Mouse (Mus musculus): ENCODE data around the gene Olfr640.

Gene Olfr640

DNA sequence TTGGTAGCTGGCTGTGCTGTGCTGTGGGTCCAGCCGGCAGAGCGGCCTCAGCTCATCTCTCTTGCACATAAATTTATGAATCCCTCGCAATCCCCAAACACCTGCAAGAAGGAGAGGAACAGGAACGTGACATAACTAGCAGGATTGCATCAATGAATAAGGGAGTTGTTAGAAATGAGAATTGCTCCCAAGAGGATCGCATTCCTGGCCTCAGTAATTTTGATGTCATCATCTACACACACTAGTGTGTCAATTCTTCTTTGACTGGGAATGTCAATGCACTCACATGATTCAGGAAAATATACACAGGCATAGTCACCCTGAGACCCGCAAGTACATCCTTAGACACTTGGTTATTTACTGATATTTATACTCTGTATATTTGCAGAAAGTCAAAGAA lies at the start of gene Olfr640:
Olfr640 (minus strand) TSS at position 101 of the 400 bp plus-strand sequence.
- DNase-seq (ENCODE audit: low spot score) = no peak

DNA sequence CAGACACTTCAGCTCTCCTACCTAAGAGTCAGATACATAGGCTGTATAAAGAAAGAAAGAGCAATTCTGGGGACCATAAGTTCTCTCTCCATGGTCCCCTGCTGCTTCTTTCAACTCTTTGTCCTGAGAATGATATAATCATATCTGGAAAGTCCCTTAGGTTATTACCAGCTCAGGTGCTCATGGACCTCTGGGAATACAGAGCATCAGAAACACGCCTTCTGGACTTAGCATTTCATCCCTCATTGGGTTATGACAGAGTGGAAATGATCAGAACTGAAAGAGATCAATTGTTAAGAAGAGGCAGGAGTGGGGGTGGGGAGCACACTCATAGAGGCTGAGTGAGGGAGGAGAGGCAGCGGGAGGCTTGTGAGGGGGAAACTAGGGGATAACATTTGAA lies 46.4 kb upstream of the Olfr640 start, which contains the start of gene Olfr644:
Olfr644 (minus strand) TSS at position 101 of the 400 bp plus-strand sequence.
- DNase-seq (ENCODE audit: low spot score) = no peak

DNA sequence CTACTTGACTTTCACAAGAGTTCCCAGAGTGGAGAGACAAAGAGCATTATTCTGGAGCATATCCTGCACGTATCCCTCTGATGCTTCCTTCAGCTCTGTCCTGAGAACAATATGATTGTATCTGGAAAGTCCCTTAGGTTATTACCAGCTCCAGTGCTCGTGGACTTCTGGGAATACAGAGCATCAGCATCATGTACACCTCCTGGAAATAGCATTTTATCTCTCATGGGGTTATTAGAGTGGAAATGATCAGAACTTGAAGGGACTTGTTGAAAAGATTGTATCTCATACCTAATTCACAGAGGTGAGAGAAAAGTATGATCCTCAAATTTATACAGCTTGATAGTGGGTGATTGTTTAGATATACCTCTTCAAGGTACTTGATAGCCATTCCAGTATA lies 36.0 kb upstream of the Olfr640 start, which contains the start of gene 4930516K23Rik:
4930516K23Rik (minus strand) TSS at position 101 of the 400 bp plus-strand sequence.
- DNase-seq (ENCODE audit: low spot score) = no peak

GRCm38 (mm10) chr7:104059215-104059614 lies 33.8 kb upstream of the Olfr640 start:
- DNase-seq (ENCODE audit: low spot score) = no peak

DNA sequence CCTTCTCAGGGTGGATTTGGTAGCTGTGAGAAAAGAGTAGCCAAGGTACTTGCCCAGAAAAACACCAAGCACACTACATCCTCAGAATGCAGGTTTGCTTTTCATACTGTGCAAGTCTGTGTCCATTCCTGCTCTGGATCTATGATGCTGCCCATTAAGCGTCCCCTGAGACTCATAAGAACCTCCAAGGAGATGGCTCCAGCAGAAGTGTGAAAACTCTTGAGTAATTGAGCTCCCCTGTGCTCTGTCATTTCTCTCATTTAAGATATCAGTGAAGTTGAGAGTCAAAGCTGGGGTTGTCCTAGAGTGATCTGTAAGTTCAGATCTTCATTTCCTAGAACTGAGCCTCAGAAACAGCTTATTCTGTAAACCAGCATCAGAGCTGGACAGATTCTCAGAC lies 27.2 kb upstream of the Olfr640 start, which contains the start of gene Olfr642:
Olfr642 (minus strand) TSS at position 101 of the 400 bp plus-strand sequence.
- DNase-seq (ENCODE audit: low spot score) = no peak

DNA sequence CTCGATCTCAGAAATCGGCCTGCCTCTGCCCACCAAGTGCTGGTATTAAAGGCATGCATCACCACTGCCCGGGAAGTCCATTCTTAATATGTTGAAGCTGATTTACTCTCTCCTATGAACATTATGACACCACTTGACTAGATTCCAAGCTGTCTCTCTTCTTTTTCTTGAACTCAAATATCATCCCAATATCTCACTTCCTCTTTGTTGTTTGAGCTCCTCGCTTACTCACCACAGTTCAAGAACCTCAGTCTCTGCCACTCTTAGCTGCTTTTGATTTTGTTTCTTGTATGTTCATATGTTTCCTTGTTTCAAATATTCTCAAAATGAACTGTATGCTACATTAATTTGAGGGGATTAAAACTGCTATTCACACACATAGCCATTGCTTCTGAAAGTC lies 25.4 kb upstream of the Olfr640 start:
- no peak for DNase-seq (ENCODE audit: low spot score)

DNA sequence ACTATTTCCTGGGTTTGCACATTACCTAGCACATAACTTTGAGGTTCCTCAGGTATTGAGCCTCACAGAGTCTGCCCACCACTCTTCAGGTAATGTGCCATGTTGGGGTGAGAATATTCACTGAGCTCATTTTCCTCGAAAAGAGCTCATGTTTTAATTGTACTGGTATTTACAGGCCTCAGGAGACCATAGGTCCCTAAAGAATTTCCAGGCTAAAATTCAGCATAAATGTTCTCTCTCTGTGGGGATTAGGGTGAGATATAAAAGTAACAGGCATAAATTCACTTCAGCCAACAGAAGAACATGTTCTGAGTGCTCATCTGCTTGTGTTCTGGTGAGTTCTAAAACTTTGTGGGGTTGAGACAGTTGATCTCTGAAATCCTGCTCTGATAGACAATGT lies 9.8 kb upstream of the Olfr640 start, which contains the start of gene Olfr641:
Olfr641 (plus strand) TSS at position 301 of the 400 bp plus-strand sequence.
- DNase-seq (ENCODE audit: low spot score) = no peak

DNA sequence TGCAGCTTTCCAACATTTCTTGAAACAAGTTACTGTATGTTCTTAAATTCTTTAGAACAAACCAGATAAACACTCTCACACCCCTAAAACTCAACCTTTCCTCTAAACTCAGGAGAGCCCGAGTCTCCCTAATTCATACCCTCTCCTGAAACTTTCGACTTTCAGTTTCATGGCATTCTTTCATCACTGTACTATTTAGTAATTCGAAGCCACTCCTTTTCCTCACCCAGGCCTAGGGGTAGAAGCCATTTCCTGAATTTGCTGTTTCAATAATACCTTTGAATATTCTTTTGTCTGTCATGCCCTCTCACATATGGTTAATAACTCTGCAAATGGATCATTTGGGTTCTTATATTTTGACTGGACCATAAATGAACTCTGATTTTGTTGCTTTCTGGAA lies 1.6 kb upstream of the Olfr640 start:
- DNase-seq (ENCODE audit: low spot score) = no peak

DNA sequence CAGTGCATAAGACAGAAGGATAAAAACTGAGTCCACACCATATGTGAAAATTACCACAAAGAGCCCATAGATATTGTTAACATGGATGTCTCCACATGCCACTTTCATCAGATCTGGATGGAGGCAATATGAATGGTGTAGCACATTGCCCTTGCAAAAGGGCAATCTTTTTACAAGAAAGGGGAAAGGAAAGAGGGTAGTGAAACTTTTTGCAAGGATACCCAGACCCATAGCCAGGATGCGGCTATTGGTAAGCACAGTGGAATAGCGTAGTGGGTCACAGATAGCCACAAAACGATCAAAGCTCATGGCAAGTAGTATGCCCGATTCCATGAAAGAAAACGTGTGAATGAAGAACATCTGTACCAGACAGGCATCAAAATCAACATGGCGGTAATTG lies 3.7 kb downstream of the Olfr640 start:
- DNase-seq (ENCODE audit: low spot score) = no peak

- no peak for DNase-seq (ENCODE audit: low spot score)
Measured at GRCm38 (mm10) chr7:104018953-104019352, 6.4 kb downstream of the Olfr640 start.

GRCm38 (mm10) chr7:104017203-104017602 lies 8.2 kb downstream of the Olfr640 start, which contains the start of gene Olfr639:
Gene Olfr639, minus strand, starts transcription at chr7:104017303.
- DNase-seq (ENCODE audit: low spot score) = no peak

DNA sequence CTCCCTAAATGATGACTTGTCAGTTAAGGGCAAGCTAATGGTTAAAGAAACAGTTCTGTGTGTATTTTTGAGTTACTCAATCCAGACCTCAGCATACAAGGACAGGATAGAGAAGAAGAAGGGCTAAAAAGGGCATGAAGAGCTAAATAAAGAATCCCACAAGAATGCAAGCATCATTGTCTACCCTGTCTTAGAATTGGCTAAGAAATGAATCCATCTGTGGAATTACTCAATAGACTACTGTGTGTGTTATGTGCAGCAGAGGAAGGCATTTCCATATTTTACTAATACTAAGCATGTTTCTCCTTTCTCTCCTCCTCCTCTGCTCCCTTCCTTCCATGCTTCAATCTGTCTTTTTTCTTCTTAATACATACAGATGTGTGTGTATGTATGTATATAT lies 26.2 kb downstream of the Olfr640 start:
- no peak for DNase-seq (ENCODE audit: low spot score)

DNA sequence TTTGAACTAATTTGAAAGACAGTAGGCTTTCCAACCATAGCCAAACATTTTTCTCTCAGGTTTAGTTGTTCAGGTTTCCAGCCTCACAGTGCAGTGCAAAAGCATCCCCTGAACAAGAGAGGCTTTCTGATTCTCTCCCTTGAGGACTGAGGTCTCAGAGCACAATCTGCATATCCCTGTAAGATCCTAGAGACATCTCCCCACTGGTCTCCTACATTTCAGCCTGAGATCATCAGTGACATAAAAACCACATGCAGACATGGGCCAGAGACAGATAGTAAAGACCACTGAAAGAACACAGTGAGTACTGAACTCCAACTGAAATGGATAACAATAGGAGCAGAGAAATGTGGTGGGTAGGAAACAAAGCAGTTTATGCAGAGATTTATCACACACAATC lies 26.9 kb downstream of the Olfr640 start, which contains the start of gene Olfr638:
Olfr638 (plus strand) TSS at position 301 of the 400 bp plus-strand sequence.
- DNase-seq (ENCODE audit: low spot score) = no peak

- no peak for DNase-seq (ENCODE audit: low spot score)
Measured at GRCm38 (mm10) chr7:103971782-103972181, 53.6 kb downstream of the Olfr640 start.

DNA sequence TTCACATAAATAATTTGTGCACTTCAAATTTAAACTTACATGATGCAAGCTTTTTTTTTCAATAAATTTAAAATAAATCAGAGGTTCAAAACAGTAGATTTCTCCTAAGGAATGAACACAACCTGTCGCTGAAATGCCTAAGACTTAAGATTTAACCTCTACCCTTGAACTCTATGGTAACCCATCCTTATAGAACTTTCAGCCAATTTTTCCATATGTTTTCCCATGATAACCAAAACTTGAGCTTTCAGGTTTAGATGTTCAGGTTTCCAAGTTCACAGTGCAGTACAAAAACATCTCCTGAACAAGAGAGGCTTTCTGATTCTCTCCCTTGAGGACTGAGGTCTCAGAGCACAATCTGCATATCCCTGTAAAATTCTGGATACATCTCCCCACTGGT lies 54.5 kb downstream of the Olfr640 start, which contains the start of gene Olfr635:
Olfr635 (plus strand) TSS at position 301 of the 400 bp plus-strand sequence.
- DNase-seq (ENCODE audit: low spot score) = no peak

Measured in embryo, embryonic 10 days (tissue).